Mouse (Mus musculus) heart, adult 8-10 months (tissue): ENCODE results near the gene Vezf1. TPM values are rescaled to one million over a fixed set of nuclear protein-coding genes. Genes with fewer than 3 reads are reported as not detected.
"Not testable (repeated sequence)": the region's sequence is repeated elsewhere in the genome, so short reads cannot be mapped to it uniquely, and the experiment has no call there.

Source experiments
- DNase-seq: peaks from one replicate; pipeline ENCODE4 v3.0.0; 2022; ENCODE audit warnings: low spot score
- total RNA-seq, 4 experiments: library from RNA; stranded (reverse); gene quantifications; 2 replicates each; pipeline ENCODE4 v1.2.4; 2022

Vezf1 gene
- total RNA-seq, result 10 to 100 TPM; 39.8 to 44.7 (median 41.8) TPM

GRCm38 (mm10) chr11:88067586-88068410 is at the start of gene Vezf1:
TSS of gene Vezf1 (plus strand) at chr11:88068279.
- peak; percentile 52 for DNase-seq

- no peak for DNase-seq
Measured at GRCm38 (mm10) chr11:88023933-88024332, 44.1 kb upstream of the Vezf1 start.

- no peak for DNase-seq
Measured at GRCm38 (mm10) chr11:88027391-88028035, 40.6 kb upstream of the Vezf1 start.

GRCm38 (mm10) chr11:88028193-88028684 is 39.8 kb upstream of the Vezf1 start:
- DNase-seq, result no peak

- DNase-seq, result no peak
Measured at GRCm38 (mm10) chr11:88030219-88030618, 37.9 kb upstream of the Vezf1 start.

GRCm38 (mm10) chr11:88030836-88031235 is 37.2 kb upstream of the Vezf1 start:
- DNase-seq, result no peak

GRCm38 (mm10) chr11:88031753-88032152 is 36.3 kb upstream of the Vezf1 start:
- DNase-seq, result no peak

- no peak for DNase-seq
Measured at GRCm38 (mm10) chr11:88035970-88036369, 32.1 kb upstream of the Vezf1 start.

- no peak for DNase-seq
Measured at GRCm38 (mm10) chr11:88036761-88037251, 31.3 kb upstream of the Vezf1 start.

GRCm38 (mm10) chr11:88037386-88037785 is 30.7 kb upstream of the Vezf1 start:
- DNase-seq, result no peak

GRCm38 (mm10) chr11:88039066-88039465 is 29.0 kb upstream of the Vezf1 start:
- DNase-seq, result no peak

GRCm38 (mm10) chr11:88044314-88044713 is 23.8 kb upstream of the Vezf1 start:
- no peak for DNase-seq

GRCm38 (mm10) chr11:88045159-88045558 is 22.9 kb upstream of the Vezf1 start:
- DNase-seq, result not testable (repeated sequence)

- no peak for DNase-seq
Measured at GRCm38 (mm10) chr11:88045878-88046277, 22.2 kb upstream of the Vezf1 start.

- DNase-seq, result no peak
Measured at GRCm38 (mm10) chr11:88046323-88046937, 21.6 kb upstream of the Vezf1 start.

GRCm38 (mm10) chr11:88046944-88047794 is 20.9 kb upstream of the Vezf1 start, which contains the start of gene Srsf1:
TSS of gene Srsf1 (plus strand) at chr11:88047373.
- peak; percentile 97 for DNase-seq

- no peak for DNase-seq
Measured at GRCm38 (mm10) chr11:88047871-88048531, 20.1 kb upstream of the Vezf1 start.

- DNase-seq, result no peak
Measured at GRCm38 (mm10) chr11:88048961-88049670, 19.0 kb upstream of the Vezf1 start.

GRCm38 (mm10) chr11:88049732-88050131 is 18.3 kb upstream of the Vezf1 start:
- no peak for DNase-seq

- DNase-seq, result no peak
Measured at GRCm38 (mm10) chr11:88052638-88053037, 15.4 kb upstream of the Vezf1 start.
